Mouse (Mus musculus): ENCODE measurements around the gene Borcs5. TPM values are rescaled to one million over a fixed set of nuclear protein-coding genes. Genes with fewer than 3 reads are reported as not detected.
"Not testable (repeated sequence)": the region's sequence is repeated elsewhere in the genome, so short reads cannot be mapped to it uniquely, and the experiment has no call there.

Borcs5 gene
- total RNA-seq, 2 experiments from 2014 or later: 9.1 to 10.3 TPM

DNA sequence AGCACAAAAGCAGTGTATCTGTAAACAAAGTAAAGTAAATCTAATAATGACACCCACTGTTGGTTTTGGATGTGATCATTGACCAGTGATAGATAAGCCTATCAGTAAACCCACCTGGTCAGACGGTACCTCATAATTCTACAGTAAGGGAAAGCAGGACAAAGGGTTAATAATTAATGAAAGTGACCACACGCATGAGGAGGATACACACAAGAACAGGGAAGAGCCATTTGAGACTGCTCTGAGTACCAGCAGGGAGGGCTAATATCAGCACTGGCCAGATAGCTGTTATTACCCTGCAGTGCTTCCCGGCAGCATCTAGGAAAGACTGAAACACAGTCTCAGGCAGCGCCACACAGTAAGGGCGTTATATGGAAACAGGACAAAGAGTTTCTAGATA lies 25.3 kb downstream of the Borcs5 start:
- DNase-seq (ENCODE audit: low spot score): no peak
- intact Hi-C loops (cut with DNase I): no loop called here

- DNase-seq (ENCODE audit: low spot score): no peak
Measured at GRCm38 (mm10) chr6:134665817-134666216, 26.5 kb downstream of the Borcs5 start.

DNA sequence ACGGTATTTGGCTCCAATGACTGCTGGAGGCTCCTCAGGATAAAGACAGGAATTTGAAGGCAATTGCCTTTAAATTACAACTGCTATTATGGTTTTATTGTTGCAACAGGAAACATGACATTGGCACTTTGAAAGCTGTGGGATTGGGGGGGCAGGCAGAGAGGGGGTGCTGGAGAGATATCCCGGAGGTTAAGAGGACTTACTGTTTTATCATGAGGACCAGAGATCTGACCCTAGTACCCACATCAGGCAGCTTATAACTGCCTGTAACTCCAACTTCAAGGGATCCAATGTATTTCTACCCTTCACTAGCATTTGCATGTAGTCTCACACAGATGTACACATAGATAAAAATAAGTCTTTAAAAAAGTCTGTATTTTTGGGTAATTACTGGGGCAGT lies 29.2 kb downstream of the Borcs5 start:
- no peak for DNase-seq (ENCODE audit: low spot score)
- intact Hi-C loops (cut with DNase I): no loop called here

More at GRCm38 (mm10) chr6:134665817-134666216, 26.5 kb downstream of the Borcs5 start:
- intact Hi-C loops (cut with DNase I): no loop called here

DNA sequence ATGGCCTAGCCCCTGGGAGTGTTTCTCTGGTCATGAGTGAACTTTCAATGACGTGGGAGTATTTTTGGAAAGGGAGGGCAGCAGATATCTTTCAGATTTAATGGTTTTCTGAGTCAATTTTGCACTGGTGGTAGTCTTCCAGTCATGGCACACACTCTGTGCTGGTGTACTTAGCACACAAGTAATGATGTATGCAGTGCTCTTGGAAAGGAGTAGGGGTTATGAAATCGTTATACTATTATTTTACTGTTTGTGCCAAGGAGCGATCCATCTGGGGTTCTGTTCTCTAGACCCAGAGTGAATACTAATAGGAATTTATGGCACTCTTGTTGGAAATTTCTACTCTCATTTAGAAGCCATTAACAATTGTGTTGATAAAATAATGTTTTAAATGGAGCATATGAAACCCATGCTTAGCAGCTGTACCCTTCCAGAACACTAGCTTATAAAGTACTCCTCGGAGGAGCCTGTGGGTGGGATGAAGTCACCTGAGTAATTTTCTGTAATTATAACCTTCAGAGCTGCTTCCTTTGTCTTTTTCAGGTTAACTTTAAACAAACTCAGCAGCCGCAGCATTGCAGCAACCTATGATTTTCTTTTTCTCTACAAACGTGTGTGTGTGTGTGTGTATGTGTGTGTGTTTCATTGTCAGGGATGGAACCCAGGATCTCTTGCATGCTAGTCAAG lies 30.0 kb downstream of the Borcs5 start:
- intact Hi-C loops (cut with DNase I): no loop called here
- DNase-seq (ENCODE audit: low spot score): peak; percentile 10

DNA sequence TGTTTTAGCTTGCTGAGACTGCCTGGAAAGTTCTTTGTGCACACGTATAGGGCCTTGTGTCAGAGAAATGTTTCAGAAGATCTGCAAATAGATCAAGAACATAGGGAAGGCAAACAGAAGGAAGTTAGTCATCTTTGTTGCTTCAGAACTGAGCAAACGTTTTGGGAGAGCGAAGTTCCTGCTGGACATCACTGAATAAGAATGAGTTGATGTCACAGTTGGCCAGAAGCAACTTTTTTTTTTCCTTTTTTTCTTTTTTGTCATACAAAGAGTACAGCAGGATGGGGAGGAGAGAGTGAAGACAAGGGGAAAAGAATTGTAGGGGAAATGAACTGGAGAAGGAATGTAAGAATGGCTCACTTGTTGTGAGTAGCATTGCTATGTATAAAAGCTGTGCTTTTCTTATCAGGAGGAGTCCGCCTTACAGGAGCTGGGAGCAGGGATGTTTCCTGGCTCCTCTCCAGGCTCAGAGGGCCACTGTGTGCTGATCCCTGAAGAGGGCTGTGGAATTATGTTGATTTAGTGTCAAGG lies 31.6 kb downstream of the Borcs5 start:
- DNase-seq (ENCODE audit: low spot score): peak; percentile 14
- intact Hi-C loops (cut with DNase I): no loop called here

DNA sequence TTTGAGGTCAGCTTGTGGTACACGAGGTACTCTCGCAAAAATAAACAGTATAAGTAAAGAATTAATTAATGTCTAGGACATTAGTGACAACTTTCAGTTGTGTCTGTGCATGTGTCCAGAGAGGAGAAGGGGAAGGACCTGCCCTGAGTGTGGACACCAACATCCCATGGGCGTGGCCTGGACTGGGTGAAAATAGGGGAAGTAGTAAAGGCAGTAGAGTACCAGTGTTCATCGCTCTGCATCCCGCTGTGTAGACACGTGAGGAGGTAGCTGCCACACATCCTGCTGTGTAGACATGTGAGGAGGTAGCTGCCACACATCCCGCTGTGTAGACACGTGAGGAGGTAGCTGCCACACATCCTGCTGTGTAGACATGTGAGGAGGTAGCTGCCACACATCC lies 34.4 kb downstream of the Borcs5 start:
- intact Hi-C loops (cut with DNase I); DNase-seq (ENCODE audit: low spot score): not testable (repeated sequence)

GRCm38 (mm10) chr6:134677504-134677903 lies 38.2 kb downstream of the Borcs5 start:
- intact Hi-C loops (cut with DNase I): no loop called here
- no peak for DNase-seq (ENCODE audit: low spot score)

- intact Hi-C loops (cut with DNase I): no loop called here
Measured at GRCm38 (mm10) chr6:134678037-134678436, 38.7 kb downstream of the Borcs5 start.

DNA sequence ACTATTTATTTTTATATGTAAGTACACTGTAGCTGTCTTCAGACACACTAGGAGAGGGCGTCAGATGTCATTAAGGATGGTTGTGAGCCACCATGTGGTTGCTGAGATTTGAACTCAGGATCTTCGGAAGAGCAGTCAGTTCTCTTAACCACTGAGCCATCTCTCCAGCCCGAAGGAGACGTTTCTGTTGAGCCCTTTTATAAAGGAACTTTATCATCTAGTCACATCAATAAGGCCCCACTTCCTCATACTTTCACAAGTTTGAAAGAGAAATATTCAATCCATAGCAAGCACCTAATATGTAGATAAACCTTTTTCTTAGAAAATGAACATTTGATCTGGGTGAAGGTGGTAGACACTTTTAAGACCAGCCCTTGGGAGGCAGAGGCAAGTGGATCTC lies 40.0 kb downstream of the Borcs5 start:
- intact Hi-C loops (cut with DNase I): not testable (repeated sequence)

More at GRCm38 (mm10) chr6:134678037-134678436, 38.7 kb downstream of the Borcs5 start:
- DNase-seq (ENCODE audit: low spot score): no peak

GRCm38 (mm10) chr6:134684354-134684915 lies 45.1 kb downstream of the Borcs5 start:
- no peak for DNase-seq (ENCODE audit: low spot score)
- intact Hi-C loops (cut with DNase I): no loop called here

More for the DNA sequence above, 40.0 kb downstream of the Borcs5 start:
- not testable (repeated sequence) for DNase-seq (ENCODE audit: low spot score)

- intact Hi-C loops (cut with DNase I): no loop called here
- no peak for DNase-seq (ENCODE audit: low spot score)
Measured at GRCm38 (mm10) chr6:134685040-134685439, 45.7 kb downstream of the Borcs5 start.

- DNase-seq (ENCODE audit: low spot score): no peak
- intact Hi-C loops (cut with DNase I): no loop called here
Measured at GRCm38 (mm10) chr6:134685515-134685914, 46.2 kb downstream of the Borcs5 start.

- intact Hi-C loops (cut with DNase I): no loop called here
- DNase-seq (ENCODE audit: low spot score): no peak
Measured at GRCm38 (mm10) chr6:134694498-134694897, 55.2 kb downstream of the Borcs5 start.

GRCm38 (mm10) chr6:134694988-134695387 lies 55.7 kb downstream of the Borcs5 start:
- intact Hi-C loops (cut with DNase I): no loop called here
- DNase-seq (ENCODE audit: low spot score): no peak

GRCm38 (mm10) chr6:134695625-134696024 lies 56.3 kb downstream of the Borcs5 start:
- DNase-seq (ENCODE audit: low spot score): no peak
- intact Hi-C loops (cut with DNase I): no loop called here

DNA sequence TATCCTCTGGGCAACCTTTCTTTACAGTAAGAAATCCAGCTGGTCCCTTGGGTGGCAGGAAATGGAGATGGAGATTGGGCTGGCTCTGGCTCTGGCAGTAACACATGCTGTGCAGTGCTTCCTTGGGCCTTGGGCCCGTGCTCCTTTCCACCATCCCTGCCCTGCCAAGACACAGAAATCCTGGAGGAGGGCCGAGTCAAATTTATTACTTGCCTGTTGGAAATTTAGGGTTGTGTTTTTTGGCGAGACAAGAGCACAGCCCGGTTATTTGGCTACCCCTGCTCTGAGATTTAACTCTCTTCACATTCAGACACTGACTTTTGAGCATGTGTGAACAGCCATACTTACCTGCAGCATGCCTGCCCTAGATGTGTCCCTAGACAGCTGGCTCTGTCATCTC lies 56.8 kb downstream of the Borcs5 start:
- intact Hi-C loops (cut with DNase I): no loop called here
- peak; percentile 66 for DNase-seq (ENCODE audit: low spot score)

DNA sequence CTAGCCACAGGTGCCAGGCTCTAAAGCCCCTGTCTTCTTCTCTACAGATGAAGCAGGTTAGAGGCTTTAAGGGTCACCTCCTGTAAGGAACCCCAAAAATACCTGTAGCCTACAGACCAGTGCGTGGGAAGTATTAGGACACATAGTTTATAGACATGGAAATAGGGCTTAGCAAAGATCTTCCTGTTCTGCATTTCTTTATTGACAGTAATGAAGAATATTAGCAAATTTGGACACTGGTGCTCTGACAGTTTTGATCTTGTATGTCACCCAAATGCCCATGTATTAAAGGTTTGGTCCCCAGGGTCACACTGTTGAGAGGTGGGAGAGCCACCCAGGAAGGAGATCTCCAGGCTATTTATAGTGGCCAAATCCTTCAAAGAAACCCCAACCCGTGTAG lies 57.2 kb downstream of the Borcs5 start:
- DNase-seq (ENCODE audit: low spot score): no peak
- intact Hi-C loops (cut with DNase I): no loop called here

DNA sequence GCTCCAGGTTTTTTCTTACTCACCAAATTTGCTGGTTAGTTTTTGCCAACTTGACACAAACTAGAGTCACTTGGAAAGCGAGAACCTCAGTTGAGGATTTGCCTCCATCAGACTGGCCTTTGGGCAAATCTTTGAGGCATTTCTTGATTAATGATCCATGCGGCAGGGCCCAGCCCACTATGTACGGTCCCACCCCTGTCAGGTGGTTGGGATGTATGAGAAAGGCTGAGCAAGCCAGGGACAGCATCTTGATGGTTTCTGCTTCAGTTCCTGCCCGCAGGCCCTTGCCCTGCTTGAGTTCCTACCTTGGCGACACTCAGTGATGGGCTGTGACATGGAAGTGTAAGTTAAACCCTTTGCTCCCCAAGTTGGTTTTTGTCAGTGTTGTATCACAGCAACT lies 58.9 kb downstream of the Borcs5 start:
- DNase-seq (ENCODE audit: low spot score): no peak
- intact Hi-C loops (cut with DNase I): no loop called here

DNA sequence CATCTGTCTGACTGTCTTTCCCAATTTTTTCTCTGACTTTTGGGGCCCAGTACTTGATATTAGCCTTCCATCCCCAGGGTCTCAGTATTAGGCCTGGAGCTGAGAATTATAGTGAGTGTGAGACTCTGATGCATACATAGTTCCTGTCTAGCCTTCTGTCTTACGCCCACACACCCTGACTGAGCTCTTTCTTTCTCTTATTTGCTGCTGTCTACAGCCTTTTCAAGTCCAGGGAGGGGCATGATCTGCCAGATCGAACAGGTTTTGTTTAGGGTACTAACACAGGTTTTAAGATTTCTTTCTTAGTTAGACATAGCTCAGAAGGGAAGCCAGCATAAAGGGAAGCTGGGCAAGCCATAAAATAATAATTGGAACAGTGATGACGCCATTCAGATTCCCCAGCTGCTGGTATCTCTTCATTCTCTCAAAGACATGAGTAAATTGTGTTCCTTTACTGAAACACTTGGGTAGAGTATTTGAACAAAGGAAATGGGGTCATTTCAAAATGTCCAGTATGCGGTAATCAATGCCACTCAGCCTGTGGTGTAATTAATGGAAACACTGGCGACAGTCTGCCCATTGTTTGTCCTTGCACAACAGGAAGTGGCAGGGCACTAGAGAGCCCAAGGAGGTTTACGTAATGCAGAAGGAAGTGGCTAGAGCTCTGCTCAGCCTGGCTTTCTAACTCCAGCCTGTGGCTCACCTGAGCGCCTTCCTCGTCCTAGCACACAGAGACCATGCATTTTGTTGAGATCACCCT lies 61.3 kb downstream of the Borcs5 start:
- peak; percentile 11 for DNase-seq (ENCODE audit: low spot score)
- intact Hi-C loops (cut with DNase I): no loop called here

- no peak for DNase-seq (ENCODE audit: low spot score)
- intact Hi-C loops (cut with DNase I): no loop called here
Measured at GRCm38 (mm10) chr6:134701211-134701602, 61.9 kb downstream of the Borcs5 start.

- intact Hi-C loops (cut with DNase I): no loop called here
- DNase-seq (ENCODE audit: low spot score): no peak
Measured at GRCm38 (mm10) chr6:134702184-134702583, 62.9 kb downstream of the Borcs5 start.
